In the genomic region with DNA sequence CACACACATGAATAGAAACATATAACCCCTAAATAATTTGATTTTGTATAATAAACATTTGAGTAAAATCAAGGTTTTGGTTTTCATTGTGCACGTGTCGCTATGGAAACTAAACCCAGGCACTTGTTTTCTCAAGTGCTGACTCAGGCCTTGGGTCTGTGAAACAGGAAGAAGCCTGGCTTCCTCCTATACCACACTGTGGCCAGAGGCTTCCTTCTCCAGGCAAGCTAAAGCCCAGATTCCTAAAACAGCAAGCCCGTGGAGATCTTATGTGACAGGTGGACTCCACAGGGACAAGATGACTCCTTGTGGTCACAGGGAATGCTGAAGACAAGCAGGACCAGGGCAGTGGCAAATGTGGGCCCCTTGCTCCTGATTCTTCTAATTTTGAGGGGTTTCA, we compare ENCODE assay signal across 12 mouse cellular contexts. TPM values are rescaled to one million over a fixed set of nuclear protein-coding genes. Genes with fewer than 3 reads are reported as not detected.
DNase-seq lines count a peak whose midpoint lies in the region; ATAC-seq and TF ChIP-seq lines count a peak whose summit lies in the region.
"Had no signal": no experiment of that assay in that cellular context is flagged by ENCODE, and none has a peak within 500 bp of the region (broad histone marks: within the 10 kb centered on the region; RNA-seq: fewer than 3 reads in every experiment).

No protein-coding gene starts in this region.

- H3K9ac ChIP-seq in forebrain, embryonic 14.5 days (ENCODE audit: low read length): no peak overlapping the region
- H3K9ac ChIP-seq: hindbrain, embryonic 12.5 days had no signal

- H3K4me3 ChIP-seq in lung, adult 2 months (replicated peaks; ENCODE audit: extremely low read depth, low read depth, low read length): no peak overlapping the region
- no peak overlapping the region for H3K4me3 ChIP-seq in bone marrow macrophage, adult 2 months (ENCODE audit: insufficient read depth, low read length)
- no peak overlapping the region for H3K4me3 ChIP-seq in forebrain, embryonic 14.5 days (ENCODE audit: low read depth, low read length)
- H3K4me3 ChIP-seq: hindbrain, embryonic 12.5 days had no signal

- 30% methylated on average over 3 of the region's 3 CpGs for WGBS in lung, adult 2 months
- WGBS in forebrain, embryonic 14.5 days: 88% methylated on average over 3 of the region's 3 CpGs

- H3K36me3 ChIP-seq in forebrain, embryonic 14.5 days (ENCODE audit: control insufficient read depth, insufficient read depth, low read length): peaks cover 61% of the 10 kb centered on the region

- H3K4me2 ChIP-seq in forebrain, embryonic 14.5 days (ENCODE audit: low read length): no peak overlapping the region
- H3K4me2 ChIP-seq: hindbrain, embryonic 12.5 days had no signal

- no peaks in the 10 kb centered on the region for H3K27me3 ChIP-seq in forebrain, embryonic 14.5 days (replicated peaks; ENCODE audit: control insufficient read depth, insufficient read depth, low read length)
- H3K27me3 ChIP-seq: hindbrain, embryonic 12.5 days had no signal

- peak; percentile 37 to 43 for DNase-seq in lung, adult 18-20 months
- DNase-seq in lung, adult 2 months: no peak
- DNase-seq in lung, postnatal 10 days: peak; percentile 22
- DNase-seq in thymus, postnatal 25 days: peak; percentile 43
- no peak for DNase-seq in embryo, embryonic 10.5 days (ENCODE audit: low spot score)
- no peak for DNase-seq in forebrain, embryonic 14.5 days (ENCODE audit: low spot score)
- no peak for DNase-seq in gastrocnemius, postnatal 14 days
- DNase-seq: cerebellum, adult 8-10 months; retina, postnatal 1 day had no signal

- intact Hi-C loops in gastrocnemius, postnatal 14 days (cut with DNase I; ENCODE audit: low total_unique reads): loop anchor here (5.0 kb wide), 1 partner anchor 48 kb away; no protein-coding TSS in a partner anchor

- no peak for ATAC-seq in forebrain, embryonic 14.5 days

- H3K9me3 ChIP-seq in forebrain, embryonic 14.5 days (replicated peaks; ENCODE audit: control insufficient read depth, low read length): no peaks in the 10 kb centered on the region
- H3K9me3 ChIP-seq: hindbrain, embryonic 12.5 days; megakaryocyte, embryonic 14.5 days had no signal

- H3K4me1 ChIP-seq in lung, adult 2 months (ENCODE audit: control insufficient read depth, insufficient read depth, low read length): no peaks in the 10 kb centered on the region
- peaks cover 53% of the 10 kb centered on the region for H3K4me1 ChIP-seq in bone marrow macrophage, adult 2 months (ENCODE audit: control insufficient read depth, insufficient read depth, low read length)
- H3K4me1 ChIP-seq in forebrain, embryonic 14.5 days (ENCODE audit: control insufficient read depth, insufficient read depth, low read length): no peaks in the 10 kb centered on the region
- H3K4me1 ChIP-seq: hindbrain, embryonic 12.5 days had no signal

- TF ChIP-seq POLR2A in lung, adult 2 months (IDR thresholded peaks at IDR 0.05; ENCODE audit: borderline replicate concordance, extremely low read depth, low read depth, low read length): no peak
- TF ChIP-seq POLR2A in bone marrow macrophage, adult 2 months (IDR thresholded peaks at IDR 0.05; ENCODE audit: borderline replicate concordance, low read depth, low read length): no peak

- H3K27ac ChIP-seq in bone marrow macrophage, adult 2 months (ENCODE audit: insufficient read depth, low read depth, low read length): peak overlapping the region; percentile 90
- H3K27ac ChIP-seq in forebrain, embryonic 14.5 days (ENCODE audit: low read depth, low read length): no peak overlapping the region
- H3K27ac ChIP-seq: hindbrain, embryonic 12.5 days had no signal

- TF ChIP-seq CTCF in lung, adult 2 months (IDR thresholded peaks at IDR 0.05; ENCODE audit: insufficient read depth, low read length): no peak
- TF ChIP-seq CTCF in bone marrow macrophage, adult 2 months (IDR thresholded peaks at IDR 0.05; ENCODE audit: low read depth, low read length): no peak

RNA-seq across cellular contexts. Expression of a gene that starts 38.6 kb away (rescaled TPM):
- 3.6 and 5.4 TPM in 2 replicates for polyA plus RNA-seq in lung, adult 2 months (2012; rRNA removed)
- polyA plus RNA-seq in bone marrow macrophage, adult 2 months (2012; ENCODE audit: insufficient read depth, insufficient read length, missing spikeins): 28.1 and 28.9 TPM in 2 replicates
- polyA plus RNA-seq in forebrain, embryonic 14.5 days (2014; fragmentation: Nextera tagmentation; extraction: Ambion mirVana): 28.9 and 29.5 TPM in 2 replicates
- 1 to 10 TPM; 1.8 to 2.3 TPM for total RNA-seq in gastrocnemius, postnatal 14 days (2021)

Comparison
In these comparisons a context has a peak if more than half of its experiments do, and no peak if none do; other contexts are left out.
1. DNase-seq: peak in lung, adult 18-20 months (2 of 2), lung, postnatal 10 days (single experiment) and thymus, postnatal 25 days (single experiment); none in lung, adult 2 months (single experiment), embryo, embryonic 10.5 days (single experiment), forebrain, embryonic 14.5 days (single experiment) and gastrocnemius, postnatal 14 days (single experiment).